Mouse (Mus musculus) spleen, postnatal 4 days (tissue): ENCODE measurements around the gene Zfp148.
"Not testable (repeated sequence)": the region's sequence is repeated elsewhere in the genome, so short reads cannot be mapped to it uniquely, and the experiment has no call there.

ENCODE experiments used
- DNase-seq, 2 experiments: peaks; one replicate each; pipeline ENCODE4 v3.0.0; 2022; ENCODE audit warnings: low spot score in 2 of 2

The Zfp148 gene

GRCm38 (mm10) chr16:33381614-33382245 is 1.1 kb downstream of the Zfp148 start:
- no peak for DNase-seq

DNA sequence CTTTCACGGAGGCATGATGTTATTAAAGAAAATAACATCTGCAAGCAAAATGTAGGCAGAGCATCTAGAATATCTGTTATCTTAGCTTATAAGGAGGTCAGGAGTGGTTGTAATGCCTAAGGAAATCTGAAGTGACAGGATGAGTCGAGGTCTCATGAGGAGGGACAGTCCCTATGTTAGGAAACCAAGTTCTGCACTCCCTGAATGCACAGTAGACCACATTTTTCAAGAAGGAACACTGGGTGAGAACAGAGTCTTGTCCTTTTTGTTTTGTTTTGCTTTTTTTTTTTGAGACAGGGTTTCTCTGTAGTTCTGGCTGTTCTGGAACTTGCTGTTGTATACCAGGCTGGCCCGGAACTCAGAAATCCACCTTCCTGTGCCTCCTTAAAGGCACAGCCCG is 1.7 kb downstream of the Zfp148 start:
- no peak for DNase-seq

- no peak for DNase-seq
Observed at GRCm38 (mm10) chr16:33383584-33383983, 2.9 kb downstream of the Zfp148 start.

DNA sequence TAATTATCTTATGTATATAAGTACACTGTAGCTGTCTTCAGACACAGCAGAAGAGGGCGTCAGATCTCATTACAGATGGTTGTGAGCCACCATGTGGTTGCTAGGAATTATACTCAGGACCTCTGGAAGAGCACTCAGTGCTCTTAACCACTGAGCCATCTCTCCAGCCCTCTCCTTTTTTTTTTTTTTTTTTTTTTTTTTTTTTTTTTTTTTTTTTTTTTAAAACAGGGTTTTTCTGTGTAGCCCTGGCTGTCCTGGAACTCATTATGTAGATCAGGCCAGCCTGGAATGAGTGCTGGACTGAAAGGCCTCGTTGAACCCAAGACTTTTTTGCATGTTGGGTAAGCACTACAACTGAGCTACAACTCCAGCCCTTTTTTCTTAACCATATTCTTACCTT is 3.4 kb downstream of the Zfp148 start:
- not testable (repeated sequence) for DNase-seq

GRCm38 (mm10) chr16:33387013-33387412 is 6.4 kb downstream of the Zfp148 start:
- no peak for DNase-seq

DNA sequence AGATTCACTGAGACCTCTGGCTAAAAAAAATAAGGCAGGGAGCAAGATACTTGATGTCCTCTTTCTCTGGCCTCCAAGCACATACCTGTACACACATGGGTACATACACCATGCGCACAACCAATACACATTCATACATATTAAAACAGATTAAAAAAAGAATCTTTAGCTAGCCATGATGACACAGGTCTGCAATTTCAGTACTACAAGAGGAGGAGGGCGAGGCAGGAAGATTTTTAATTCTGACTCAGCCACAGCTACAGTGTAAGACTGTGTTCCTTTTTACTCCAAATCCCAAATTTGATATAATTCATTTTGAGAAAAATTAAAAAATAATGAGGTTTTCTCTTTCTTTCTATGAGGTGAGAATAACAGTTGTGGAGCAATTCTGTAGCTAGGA is 6.8 kb downstream of the Zfp148 start:
- no peak for DNase-seq

DNA sequence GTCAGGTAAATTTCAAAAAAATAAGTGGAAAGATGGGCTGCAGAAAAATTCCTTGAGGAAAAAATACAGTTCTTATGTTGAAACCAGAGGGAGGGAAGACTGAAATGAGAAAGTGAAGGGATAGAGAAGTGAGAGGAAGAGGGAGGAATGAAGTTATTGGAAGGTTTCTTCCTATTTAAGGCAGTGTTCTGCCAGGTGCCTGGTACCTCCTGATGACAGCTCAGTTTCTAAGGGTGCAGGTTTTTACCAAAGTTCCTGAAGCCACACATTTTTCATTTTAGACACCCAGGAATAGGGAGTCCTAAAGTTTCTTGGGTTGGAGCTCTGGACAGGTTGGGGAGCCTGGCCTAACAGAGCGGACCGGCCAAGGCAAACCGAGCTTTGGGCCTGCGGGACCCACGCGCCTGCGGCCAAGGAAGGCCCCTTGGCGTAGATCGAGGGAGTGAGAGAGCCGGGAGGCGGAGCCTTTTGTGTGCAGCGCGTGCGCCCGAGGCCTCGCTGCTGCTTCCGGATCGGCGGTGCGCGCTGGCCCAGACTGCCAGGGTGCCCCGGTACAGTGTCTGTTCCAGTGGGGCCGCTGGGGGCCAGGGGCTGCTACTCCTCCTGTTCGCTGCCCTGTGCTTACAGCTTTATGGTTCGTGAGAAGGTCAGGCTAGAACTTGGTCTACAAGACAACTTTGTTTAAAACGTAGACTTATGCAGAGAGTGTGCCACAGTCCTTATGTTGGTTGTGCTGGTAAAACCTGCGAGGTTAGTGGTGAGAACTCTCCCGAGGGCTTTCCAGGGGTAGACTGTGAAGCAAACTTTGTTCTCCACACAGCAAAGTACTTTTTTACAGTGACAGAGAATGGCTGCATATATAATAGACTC is 19.5 kb downstream of the Zfp148 start:
- DNase-seq: peak; percentile 69 to 86

DNA sequence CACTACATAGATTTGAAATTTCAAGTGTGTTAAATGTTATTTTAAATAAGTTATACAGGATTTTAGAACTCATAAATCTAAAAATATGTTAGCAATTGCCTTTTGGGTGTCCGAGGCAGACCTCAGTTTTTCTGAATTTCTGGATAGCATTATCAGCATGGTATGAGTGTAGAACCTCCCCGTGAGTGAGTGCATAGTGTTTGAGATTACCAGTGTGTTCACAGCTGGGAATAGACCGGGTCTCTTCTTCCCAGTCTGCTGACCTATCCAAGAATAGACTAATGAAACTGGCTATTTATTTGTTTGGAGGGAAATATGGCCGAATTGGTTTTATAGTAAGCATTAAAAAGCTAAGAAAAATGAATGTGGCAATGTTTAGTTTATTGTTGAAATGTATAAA is 20.3 kb downstream of the Zfp148 start:
- no peak for DNase-seq

DNA sequence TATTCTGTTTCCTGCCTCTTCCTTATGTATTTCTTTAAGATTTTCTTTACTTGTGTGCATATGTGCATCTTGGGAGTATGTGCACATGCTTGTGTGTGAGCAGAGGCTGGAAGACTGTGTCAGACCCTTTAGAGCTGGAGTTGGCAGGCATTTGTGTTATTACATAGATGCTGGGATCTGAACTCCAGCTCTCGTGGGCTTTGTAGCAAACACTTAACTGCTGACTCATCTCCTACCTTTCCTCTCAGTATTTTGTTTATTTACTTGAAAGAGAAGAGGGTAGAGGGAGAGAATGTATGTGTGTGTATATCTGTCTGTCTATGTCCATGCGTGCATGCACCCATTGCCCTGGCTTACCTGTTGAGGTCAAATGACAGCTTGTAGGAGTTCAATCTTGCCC is 22.6 kb downstream of the Zfp148 start:
- DNase-seq: no peak

DNA sequence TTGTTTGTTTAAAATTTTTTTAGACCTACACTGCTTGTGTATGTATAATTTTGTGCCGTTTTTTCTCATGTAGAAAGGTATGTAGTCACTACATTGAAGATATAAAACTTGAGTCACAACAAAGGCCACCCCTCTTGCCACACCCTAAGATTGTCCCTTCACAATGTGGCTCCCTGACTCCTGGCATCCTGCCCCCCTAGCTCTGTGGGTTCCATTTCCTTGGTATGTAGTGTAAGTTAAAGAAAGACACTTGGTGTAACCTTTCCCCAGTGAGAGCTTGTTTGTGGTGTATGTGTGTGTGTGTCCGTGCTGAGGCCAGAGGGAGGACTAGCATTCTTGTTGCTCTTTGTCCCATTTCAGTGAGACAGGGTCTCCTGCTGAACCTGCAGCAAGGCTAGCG is 23.4 kb downstream of the Zfp148 start:
- no peak for DNase-seq

DNA sequence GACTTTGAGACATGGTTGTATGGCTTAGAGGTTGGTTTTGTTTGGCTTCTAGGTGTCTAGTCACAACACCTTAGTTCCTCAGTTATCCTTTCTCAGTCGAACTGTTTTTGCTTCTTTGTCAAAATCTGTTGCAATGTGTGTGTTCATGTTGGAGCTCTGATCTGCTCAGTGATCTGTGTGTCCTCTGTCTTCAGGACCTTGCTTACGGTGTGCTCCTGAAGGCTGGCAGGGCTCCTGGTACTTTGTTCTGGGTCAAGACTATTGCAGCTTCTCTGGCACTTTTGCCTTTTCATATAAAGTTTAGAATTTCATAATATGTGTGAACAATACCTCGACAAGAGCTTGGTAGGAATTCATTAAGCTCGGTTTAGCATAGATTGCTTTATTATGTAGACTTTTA is 24.9 kb downstream of the Zfp148 start:
- DNase-seq: no peak

- no peak for DNase-seq
Observed at GRCm38 (mm10) chr16:33410151-33410550, 29.5 kb downstream of the Zfp148 start.

DNA sequence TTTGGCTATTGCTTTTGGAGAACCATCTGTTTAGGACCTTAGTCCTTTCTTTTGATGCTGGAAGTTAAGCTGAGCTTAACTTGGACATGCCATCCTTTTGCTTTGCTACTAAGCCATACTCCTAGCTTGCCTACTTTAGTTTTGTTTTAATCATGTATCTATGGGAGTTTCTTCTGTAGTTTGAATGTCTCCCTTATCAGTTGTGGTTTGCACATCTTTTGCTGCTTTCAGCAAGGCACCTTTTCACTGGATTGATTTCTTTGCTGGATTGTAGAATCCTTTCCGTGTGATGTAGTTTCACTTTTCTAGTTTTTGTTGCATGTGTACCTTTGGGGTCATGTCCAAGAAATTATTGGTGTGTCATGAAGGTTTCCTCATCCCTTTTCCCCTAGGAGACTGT is 30.0 kb downstream of the Zfp148 start:
- DNase-seq: no peak

- no peak for DNase-seq
Observed at GRCm38 (mm10) chr16:33414191-33414590, 33.6 kb downstream of the Zfp148 start.

DNA sequence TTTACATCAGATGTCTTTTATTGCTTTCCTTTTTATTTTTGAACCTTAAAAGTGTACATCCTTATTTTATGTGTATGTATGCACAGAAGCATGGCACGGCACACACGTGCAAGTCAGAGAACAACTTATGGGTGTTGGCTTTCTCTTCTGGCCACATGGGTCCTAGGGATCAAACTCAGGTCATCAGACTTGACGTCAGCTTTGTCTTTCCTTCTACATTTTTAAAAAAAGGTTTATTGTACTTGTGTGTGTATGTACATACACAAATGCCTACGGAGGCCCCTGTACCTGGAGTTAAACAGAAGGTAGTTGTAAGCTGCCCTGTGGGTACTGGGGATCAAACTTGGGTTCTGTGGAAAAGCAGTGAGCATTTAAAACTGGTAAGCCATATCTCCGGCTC is 35.0 kb downstream of the Zfp148 start:
- no peak for DNase-seq

- DNase-seq: no peak
Observed at GRCm38 (mm10) chr16:33428327-33428726, 47.7 kb downstream of the Zfp148 start.

DNA sequence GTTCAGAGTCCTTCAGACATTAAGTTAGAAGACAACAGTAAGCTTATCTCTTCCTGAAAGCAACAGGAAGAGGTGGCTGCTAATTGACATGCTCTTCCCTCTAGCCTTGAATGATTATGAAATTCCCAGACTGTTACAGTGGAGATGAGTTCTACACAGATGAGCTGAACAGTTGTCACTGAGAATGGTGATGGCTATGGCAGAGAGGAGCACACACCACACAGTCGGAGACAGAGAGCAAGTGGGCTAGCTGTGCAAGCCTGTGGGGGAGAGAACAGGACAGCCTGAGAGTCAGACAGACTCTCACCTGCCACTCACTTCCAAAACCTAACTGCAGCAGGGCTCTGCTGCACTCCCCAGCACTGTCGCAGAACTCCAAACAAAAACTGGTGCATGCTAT is 51.0 kb downstream of the Zfp148 start:
- no peak for DNase-seq

GRCm38 (mm10) chr16:33441065-33441464 is 60.4 kb downstream of the Zfp148 start:
- no peak for DNase-seq

- no peak for DNase-seq
Observed at GRCm38 (mm10) chr16:33446830-33447229, 66.2 kb downstream of the Zfp148 start.

DNA sequence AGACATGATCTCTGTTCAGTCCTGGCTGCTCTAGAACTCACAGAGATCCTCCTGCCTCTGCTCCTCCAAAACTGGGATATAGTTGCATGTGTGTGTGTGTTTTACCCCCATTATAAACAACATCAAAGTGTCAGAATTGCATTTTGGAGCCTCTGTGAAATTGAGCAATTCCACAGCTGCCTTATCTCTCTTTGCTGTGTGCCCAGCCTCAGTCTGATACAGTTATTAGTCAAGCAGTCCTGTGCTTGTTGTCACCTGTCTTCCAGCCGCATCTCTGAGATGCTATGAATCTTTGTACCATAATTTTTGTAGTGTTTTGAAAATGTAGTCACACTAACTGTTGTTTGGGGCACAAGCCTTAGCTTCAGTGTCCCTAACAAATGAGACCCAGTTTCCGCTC is 73.2 kb downstream of the Zfp148 start:
- no peak for DNase-seq

- no peak for DNase-seq
Observed at GRCm38 (mm10) chr16:33454306-33454705, 73.7 kb downstream of the Zfp148 start.

- no peak for DNase-seq
Observed at GRCm38 (mm10) chr16:33455263-33455910, 74.8 kb downstream of the Zfp148 start.

DNA sequence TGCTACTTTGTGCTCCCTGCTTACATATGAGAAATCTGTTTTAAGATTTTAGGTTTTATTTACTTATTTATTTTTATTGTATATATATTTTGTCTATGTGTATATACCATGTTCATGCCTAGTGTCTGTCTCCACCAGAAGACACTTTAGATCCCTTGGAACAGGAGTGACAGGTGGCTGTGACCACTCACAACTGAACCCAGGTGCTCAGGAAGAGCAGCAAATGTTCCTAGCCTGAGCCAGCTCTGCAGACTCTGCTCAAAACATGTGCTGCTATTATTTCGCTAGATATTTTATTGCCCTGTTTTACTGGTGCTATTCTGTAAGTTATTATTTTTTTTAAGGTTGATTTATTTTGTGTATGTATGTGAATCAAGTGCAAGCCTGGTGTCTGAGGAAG is 78.5 kb downstream of the Zfp148 start:
- no peak for DNase-seq
